Mouse (Mus musculus) layer of hippocampus, adult 18-20 months (tissue): ENCODE results near the gene Scyl1. TPM values are rescaled to one million over a fixed set of nuclear protein-coding genes. Genes with fewer than 3 reads are reported as not detected.

Experiments
- DNase-seq, 2 experiments: peaks; one replicate each; pipeline ENCODE4 v3.0.0; 2022; ENCODE audit warnings: low spot score in 2 of 2
- total RNA-seq, 2 experiments: library from RNA; stranded (reverse); gene quantifications; 2 replicates each; pipeline ENCODE4 v1.2.3; 2021

Scyl1 gene
- total RNA-seq, 2 experiments from 2014 or later = 77.3 to 80.3 TPM

GRCm38 (mm10) chr19:5788620-5789019 lies 17.4 kb upstream of the Scyl1 start:
- DNase-seq = no peak

DNA sequence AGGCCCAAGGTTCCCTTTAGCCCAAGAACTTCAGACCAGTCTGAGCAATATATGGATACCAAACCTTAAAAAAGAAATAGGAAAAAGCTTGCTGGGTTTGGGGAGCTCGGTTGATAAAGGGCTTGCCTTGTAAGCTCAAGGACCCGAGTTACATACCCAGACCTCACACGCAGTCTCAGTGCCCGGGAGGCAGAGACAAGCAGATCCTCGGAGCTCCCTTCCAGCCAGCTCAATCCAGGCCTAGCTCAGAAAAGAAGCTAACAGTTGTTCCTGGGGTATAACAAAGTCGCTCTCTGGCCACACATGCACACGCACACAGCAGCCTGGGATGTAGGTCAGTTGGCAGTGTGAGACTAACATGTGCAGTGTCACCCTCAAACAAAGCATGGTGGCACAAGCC lies 16.7 kb upstream of the Scyl1 start:
- DNase-seq = no peak

- DNase-seq = peak; percentile 73 to 93
Observed at GRCm38 (mm10) chr19:5787128-5787635, 16.0 kb upstream of the Scyl1 start.

DNA sequence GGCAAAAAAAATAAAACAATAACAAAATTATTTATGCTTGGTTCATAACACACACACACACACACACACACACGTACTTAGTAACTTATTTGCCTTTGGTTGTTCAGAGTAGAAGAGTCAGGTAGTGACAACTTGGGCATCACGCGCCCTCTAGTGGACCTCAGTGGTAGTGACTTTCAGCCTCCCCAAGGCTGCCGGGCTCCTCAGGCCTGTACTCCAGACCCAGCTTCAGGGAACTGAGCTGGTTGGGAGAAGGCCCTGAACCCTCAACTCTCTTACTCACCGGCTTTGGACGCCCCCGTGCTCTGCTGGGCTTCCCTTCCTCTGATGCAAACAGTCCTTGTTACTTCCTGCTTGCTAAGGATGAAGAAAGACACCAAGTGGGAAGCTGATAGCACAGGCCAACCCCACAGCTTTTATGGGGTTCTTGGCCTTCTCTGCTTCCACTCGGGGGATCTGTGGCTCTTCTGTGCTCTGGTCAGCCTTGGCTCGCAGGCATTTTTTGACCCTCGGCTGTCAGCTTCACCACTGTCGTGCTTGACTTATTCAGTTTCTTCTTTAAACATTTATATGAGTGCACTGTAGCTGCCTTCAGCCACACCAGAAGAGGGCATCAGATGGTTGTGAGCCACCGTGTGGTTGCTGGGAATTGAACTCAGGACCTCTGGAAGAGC lies 15.4 kb upstream of the Scyl1 start:
- DNase-seq = peak; percentile 71 to 93

- DNase-seq = no peak
Observed at GRCm38 (mm10) chr19:5784958-5785577, 13.8 kb upstream of the Scyl1 start.

DNA sequence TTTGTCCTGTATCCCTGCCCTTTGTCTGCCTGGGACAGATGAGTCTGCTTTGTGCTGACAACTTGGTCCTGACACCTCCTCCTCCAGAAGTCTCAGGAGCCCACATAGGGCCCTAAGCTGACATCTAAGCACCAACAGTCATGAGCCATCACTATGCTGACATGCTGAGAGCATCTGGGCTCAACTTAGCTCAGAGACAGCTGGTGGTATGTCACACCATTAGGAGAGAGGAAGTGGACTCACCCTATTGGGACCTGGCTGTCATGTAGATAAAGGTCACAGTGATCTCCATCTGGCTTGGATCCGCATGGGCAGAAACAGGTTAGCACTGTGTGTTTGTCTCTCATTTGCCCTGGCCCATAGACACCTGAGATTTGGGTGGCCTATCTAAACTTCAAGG lies 10.9 kb upstream of the Scyl1 start:
- no peak for DNase-seq

DNA sequence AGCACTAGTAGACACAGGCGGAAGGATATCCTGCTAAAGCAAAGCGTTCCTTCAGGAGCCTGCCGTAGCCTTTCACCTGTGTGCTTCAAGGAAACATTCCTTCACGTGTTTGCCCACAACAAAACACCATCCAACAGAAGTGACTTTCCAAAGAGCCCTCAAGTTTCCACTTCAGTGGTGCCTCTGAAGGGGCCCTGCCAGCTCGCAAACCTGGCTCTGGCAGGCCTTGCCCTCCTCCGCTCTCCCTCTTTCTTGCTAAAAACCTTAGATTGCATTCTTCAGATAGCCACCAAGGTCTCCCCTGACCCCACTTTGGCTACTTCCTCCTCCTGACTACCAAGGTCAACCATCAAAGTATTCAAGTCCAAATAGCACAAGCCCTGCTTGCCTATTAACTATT lies 10.3 kb upstream of the Scyl1 start:
- no peak for DNase-seq

DNA sequence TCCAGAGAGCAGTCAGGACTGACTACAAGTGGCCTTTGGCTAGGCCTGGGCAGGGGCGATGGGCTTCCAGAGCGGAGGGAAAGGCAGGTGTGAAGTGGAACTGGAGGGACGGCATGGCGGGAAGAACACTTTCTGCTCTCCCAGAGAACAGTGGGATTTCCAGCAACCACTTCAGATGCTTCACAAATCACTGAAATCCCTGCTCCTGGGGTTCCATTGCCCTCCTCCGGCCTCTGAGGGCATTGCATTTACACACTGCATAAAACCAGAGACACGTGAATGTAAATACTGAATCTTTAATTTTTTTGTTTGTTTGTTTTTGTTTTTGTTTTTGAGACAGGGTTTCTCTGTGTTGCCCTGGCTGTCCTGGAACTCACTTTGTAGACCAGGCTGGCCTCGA lies 9.0 kb upstream of the Scyl1 start:
- DNase-seq = no peak

DNA sequence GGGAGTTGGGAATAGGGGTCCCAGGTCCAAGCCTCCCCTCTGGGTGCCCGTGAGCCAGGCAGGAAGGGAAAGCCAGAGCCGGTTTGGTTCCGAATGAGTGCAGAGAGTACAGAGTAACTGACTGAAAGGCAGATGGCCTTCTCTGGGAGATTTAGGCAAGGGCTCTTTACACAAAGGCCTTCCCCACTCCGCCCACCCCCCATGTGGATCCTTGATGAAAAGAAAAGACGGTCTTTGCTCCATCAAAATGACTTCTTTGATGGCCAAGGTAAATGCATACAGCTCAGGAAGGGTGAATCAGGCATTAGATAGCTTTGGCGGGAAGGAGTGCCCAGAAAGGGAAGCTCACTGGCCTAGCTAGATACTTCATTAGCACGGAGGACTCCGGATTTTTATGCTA lies 7.1 kb upstream of the Scyl1 start:
- no peak for DNase-seq

- DNase-seq = no peak
Observed at GRCm38 (mm10) chr19:5777387-5778032, 6.3 kb upstream of the Scyl1 start.

- DNase-seq = no peak
Observed at GRCm38 (mm10) chr19:5770311-5770710, 908 bp downstream of the Scyl1 start.

GRCm38 (mm10) chr19:5767271-5767670 lies 3.9 kb downstream of the Scyl1 start:
- DNase-seq = no peak

GRCm38 (mm10) chr19:5763163-5763562 lies 8.1 kb downstream of the Scyl1 start:
- DNase-seq = no peak

- no peak for DNase-seq
Observed at GRCm38 (mm10) chr19:5758878-5759403, 12.3 kb downstream of the Scyl1 start.

- DNase-seq = no peak
Observed at GRCm38 (mm10) chr19:5756991-5757636, 14.1 kb downstream of the Scyl1 start.

- peak; percentile 78 to 89 for DNase-seq
Observed at GRCm38 (mm10) chr19:5756321-5756985, 14.8 kb downstream of the Scyl1 start.

DNA sequence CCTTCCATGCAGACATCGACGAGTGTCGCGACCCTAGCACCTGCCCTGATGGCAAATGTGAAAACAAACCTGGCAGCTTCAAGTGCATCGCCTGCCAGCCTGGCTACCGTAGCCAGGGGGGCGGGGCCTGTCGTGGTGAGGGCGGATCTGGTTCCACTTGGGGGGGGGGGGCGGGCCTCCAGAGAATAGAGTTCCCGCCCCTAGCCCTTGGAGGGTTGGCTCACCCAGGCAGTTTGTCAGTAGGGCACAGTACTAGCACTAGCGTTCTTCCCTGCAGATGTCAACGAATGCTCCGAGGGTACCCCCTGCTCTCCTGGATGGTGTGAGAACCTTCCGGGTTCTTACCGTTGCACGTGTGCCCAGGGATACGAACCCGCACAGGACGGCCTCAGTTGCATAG lies 19.5 kb downstream of the Scyl1 start:
- no peak for DNase-seq

GRCm38 (mm10) chr19:5750951-5751350 lies 20.3 kb downstream of the Scyl1 start:
- DNase-seq = no peak

- no peak for DNase-seq
Observed at GRCm38 (mm10) chr19:5749476-5749875, 21.7 kb downstream of the Scyl1 start.

DNA sequence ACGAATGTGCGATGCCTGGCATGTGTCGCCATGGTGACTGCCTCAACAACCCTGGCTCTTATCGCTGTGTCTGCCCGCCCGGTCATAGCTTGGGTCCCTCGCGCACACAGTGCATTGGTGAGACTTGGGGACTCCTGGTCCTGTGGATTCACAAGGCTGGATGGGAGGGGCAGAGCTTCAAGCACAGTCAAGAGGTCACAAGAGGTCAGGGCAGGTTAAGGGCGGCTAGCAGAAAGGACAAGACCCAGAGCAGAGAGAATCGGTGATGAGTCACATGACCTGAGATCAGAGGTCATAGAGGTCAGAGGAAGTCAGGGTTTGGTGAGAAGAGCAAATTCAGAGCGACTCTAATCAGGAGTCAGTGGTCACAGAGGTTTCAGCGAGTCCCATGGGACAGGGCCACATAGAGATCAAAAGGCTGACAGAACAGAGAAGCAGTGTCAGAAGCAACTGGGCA lies 24.3 kb downstream of the Scyl1 start:
- DNase-seq = no peak
